Mouse (Mus musculus): ENCODE results near the gene Nr4a1.

Gene Nr4a1

DNA sequence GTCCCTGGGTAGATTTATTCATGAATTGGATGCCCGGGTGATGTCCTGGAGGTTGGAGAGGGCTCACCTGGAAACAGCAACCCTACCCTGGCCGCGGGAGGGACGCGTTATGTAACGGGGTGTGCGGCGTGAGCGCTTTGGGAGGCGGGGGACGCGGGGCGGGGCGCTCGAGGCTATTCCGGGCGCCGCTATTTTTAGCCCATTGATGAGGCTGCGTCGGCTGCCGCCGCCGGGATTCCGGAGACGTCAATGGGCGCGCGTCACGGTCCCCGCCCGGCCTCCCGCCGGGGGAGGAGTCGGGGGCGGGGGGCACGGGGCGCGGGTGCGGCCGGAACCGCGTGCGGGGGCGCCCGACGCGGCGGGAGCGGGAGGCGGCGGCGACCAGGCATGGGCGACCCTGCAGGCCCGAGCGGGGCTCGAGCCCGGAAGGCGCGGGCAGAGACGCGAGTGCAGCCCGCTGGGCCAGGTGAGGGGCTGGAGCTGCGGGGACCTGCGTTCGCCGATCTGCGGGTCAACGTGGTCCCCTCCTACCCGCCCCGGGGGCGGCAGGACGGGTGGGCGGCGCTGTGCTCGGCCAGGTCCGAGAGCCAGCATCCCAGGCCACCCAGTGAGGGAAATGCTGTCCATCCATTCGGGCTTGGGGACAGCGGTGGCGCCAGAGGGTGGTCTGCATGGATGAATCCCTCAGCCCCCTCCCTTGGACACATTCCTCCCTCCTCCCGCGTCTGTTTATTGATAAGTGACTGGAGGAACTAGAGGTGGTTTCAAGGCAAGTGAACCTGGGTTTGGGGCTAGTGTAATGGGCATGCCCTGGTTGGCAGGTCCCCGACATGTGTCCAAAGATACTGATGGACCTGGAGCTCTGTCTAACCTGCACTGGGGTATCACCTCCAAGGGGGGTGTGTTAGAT lies at the start of gene Nr4a1:
TSS of gene Nr4a1 (plus strand) at position 384 of the 910 bp plus-strand sequence.
- peak; percentile 69 for DNase-seq (ENCODE audit: low read depth, low spot score)

DNA sequence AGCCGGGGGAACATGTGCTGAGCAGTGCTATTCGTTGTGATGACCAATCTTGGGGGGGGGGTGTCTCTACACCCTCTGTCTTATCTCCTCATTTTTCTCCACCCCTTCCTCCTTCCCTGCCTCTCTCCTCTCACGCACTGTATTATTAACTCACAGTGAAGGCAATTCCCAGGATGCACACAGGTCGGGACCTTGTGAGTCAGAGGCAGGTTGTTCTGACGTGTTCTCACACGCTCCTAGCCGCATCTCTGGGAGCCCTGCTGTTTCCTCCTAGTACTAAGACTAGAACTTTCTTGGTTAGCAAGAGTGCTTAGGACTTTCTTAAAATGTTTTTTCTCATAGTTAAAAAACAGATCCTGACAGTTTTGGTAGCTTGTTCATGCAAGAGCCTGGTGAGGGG lies 49.3 kb upstream of the Nr4a1 start:
- DNase-seq (ENCODE audit: low read depth, low spot score): no peak

GRCm38 (mm10) chr15:101210228-101210627 lies 43.8 kb upstream of the Nr4a1 start:
- peak; percentile 85 for DNase-seq (ENCODE audit: low read depth, low spot score)

DNA sequence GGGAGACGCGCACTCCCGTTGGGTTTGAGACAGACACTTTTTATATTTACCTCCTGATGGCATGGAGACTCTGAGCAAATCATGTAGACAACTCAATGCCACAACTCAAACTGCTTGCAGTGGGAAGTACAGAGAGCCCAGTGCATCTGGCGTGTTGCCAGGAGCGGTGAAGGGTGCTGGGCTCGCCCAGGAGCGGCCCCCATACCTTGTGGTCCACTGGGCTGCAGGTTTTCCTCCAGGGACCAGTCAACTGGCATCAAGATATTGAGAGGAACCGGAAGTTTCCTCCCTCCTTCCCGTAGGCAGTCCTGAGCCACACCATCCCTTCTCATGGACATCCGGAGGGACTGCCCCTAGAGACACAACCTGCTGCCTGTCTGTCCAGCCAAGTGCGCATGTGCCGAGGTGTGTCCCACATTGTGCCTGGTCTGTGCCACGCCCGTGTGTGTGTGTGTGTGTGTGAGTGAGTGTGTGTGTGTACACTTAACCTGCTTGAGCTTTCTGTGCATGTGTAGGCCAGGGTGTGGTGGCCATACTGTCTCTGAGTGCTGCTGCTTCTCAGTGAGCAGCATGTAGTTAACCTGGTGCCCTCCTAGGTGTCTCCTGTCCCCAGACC lies 43.0 kb upstream of the Nr4a1 start:
- no peak for DNase-seq (ENCODE audit: low read depth, low spot score)

DNA sequence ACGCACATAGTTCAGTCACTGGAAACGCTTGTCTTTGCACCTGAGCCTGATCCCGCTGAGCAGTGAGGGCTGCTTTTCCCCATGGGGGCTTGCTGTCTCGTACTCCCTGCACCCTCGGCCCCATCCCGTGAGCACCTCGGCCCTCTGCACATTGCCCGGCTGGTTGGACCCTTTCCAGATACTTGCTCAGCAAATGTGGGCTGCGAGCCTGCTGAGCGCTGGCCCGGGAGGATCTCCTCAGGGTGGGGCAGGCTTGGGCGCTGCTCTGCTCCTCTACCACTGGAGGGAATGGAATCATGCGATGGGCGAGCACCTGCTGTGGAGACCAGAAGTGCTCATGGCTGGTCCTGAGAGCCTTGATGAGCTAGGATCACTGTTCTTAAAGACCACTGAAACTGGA lies 41.6 kb upstream of the Nr4a1 start:
- DNase-seq (ENCODE audit: low read depth, low spot score): no peak

- DNase-seq (ENCODE audit: low read depth, low spot score): no peak
Measured at GRCm38 (mm10) chr15:101215136-101215535, 38.9 kb upstream of the Nr4a1 start.

DNA sequence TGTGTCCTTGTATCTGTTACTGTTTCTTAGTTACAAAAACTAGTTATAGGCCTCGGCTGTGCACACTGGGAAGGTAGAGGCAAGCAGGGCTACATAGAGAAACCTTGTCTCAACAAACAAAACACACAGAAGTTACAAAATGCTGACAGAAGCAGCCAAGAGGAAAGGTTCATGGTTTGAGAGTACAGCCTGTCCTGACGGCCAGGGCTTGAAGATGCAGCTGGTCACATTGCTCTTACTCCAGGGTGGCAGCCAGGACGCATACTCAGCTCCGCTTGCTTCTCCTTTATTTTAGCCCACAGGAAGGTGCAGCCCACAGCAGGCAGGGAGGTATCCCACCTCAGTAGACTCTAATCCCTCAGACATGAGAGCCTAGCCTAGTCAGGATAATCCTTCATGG lies 38.0 kb upstream of the Nr4a1 start:
- no peak for DNase-seq (ENCODE audit: low read depth, low spot score)

- DNase-seq (ENCODE audit: low read depth, low spot score): no peak
Measured at GRCm38 (mm10) chr15:101220905-101221297, 33.2 kb upstream of the Nr4a1 start.

DNA sequence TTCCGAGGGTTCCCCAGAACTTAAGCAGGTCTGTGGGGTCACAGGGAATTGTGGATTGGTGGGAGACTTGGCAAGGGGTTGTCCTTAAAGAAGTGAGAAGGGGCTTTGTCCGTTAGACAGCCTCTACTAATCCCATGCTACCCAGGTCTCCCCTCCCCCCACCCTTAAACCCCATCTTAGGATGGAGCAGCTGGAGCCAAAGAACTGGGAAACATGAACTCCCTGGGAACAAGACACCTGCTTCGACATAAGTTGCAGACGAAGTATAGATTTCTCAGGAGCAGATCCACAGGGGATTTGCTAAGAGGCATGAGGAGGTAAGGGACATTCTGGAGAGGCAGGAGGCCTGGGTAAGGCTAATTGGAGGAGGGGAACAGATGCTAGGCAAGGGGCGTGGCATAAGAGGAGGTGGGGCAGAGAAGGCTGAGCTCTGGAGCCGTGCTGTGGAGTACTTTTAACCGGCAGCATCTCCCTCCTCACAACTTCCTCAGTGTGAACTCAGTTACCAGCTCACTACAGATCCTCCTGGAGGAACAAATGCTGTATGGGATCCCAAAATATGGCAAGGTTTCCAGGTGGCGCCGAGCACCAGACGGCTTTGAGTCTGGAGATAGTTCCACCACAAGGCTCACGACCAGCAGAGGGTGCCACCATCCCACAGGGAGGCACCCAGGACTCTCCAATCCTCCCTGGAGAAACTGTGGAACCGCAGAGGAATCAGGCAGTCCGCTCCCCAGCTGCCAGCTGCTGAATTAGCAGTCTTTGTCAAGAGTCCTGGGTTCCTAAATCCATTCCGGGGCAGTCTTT lies 32.6 kb upstream of the Nr4a1 start:
- DNase-seq (ENCODE audit: low read depth, low spot score): peak; percentile 94

GRCm38 (mm10) chr15:101222897-101223482 lies 31.1 kb upstream of the Nr4a1 start:
- no peak for DNase-seq (ENCODE audit: low read depth, low spot score)

DNA sequence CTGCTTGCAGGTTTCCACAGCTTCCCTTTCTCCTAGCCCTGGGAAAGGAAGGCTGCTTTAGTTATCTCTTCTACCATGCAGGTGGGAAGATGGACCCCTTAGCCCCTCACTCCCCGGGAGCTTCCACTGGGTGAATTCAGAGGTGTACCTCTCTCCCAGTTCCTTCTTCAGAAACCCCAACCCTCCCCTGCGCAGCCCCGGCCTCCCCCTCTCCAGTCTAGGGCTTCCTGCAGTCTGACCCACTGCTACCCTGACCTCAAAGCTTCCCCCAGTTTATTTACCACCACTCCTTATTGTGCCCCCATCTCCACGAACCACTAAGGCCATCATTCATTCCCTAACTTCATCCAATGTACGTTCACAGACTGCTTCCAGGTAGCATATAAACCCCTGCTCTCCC lies 30.5 kb upstream of the Nr4a1 start:
- DNase-seq (ENCODE audit: low read depth, low spot score): no peak

DNA sequence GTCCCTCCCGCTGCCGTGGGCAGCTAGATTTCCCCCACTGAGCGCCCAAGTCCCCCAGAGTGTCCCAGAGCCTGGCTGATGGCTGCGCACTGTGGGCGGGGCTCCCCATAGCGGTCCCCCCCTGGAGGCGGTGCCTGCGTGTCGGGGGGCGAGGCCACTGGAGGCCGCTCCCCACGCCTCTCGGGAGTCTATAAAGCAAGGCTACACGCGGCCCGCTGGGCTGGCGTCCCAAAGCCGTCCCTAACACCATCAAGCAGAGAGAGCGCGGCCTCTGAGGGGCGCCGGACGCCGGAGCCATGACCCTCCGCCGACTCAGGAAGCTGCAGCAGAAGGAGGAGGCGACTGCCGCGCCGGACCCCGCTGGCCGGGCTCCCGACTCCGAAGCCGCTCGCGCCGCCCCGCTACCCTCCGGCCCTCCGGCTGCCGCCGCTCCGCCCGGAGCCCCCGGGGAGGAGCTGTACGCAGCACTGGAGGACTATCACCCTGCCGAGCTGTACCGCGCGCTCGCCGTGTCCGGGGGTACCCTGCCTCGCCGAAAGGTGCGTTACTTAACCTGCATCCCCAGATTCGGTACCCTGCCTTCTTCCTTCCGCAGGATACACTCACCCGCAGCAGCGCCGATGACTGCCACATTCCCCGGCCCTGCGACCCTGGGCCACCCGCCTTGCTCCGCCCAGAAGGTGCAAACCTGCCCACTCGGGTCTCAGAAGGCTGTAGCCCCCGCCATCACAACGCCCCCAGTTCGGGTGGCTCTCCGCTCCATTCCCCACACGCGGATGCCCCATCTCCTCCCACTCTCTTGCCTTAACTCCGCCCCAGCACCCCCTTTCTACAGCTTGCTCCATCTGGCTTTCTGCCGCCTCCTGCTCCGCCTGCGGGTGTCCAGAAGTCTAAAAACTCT lies 29.8 kb upstream of the Nr4a1 start, which contains the start of gene Grasp:
TSS of gene Grasp (plus strand) at position 183 of the 901 bp plus-strand sequence.
- DNase-seq (ENCODE audit: low read depth, low spot score): peak; percentile 91

DNA sequence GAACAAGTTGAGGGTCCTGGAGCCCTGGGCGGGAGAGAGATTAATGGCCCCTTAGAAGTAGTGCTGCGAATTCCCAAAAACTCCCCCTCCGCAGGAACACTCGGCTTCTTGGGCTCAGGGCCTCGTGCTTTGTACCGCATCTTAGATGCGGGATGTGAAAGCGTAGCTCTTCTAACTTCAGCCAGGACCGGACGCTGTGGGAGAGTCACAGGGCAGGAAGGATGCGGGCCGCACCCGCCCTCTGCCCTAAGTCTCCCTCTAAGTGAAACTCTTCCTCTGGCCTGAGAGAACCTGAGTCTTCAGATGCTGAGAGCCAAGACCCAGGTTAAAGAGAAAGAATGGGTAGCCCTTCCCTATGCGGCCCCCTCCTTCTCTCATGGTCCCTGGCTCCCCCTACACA lies 29.1 kb upstream of the Nr4a1 start:
- DNase-seq (ENCODE audit: low read depth, low spot score): peak; percentile 36

GRCm38 (mm10) chr15:101227971-101228370 lies 26.1 kb upstream of the Nr4a1 start:
- DNase-seq (ENCODE audit: low read depth, low spot score): peak; percentile 43

GRCm38 (mm10) chr15:101228866-101229590 lies 25.0 kb upstream of the Nr4a1 start:
- DNase-seq (ENCODE audit: low read depth, low spot score): no peak

DNA sequence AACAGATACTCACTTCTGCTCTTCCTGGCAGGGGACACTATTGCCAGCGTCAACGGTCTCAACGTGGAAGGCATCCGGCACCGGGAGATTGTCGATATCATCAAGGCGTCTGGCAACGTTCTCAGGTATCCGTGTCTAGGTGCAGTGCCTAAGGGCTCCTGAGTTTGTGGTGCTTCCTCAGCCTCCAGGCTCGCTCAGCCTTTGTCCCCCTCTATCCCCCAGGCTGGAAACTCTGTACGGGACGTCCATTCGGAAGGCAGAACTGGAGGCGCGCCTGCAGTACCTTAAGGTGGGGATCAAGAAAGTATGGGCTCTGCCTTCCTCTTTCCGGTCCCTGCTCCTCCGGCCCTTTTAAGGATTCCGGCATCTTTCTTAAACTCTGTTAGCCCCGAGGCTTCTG lies 23.6 kb upstream of the Nr4a1 start:
- DNase-seq (ENCODE audit: low read depth, low spot score): no peak

DNA sequence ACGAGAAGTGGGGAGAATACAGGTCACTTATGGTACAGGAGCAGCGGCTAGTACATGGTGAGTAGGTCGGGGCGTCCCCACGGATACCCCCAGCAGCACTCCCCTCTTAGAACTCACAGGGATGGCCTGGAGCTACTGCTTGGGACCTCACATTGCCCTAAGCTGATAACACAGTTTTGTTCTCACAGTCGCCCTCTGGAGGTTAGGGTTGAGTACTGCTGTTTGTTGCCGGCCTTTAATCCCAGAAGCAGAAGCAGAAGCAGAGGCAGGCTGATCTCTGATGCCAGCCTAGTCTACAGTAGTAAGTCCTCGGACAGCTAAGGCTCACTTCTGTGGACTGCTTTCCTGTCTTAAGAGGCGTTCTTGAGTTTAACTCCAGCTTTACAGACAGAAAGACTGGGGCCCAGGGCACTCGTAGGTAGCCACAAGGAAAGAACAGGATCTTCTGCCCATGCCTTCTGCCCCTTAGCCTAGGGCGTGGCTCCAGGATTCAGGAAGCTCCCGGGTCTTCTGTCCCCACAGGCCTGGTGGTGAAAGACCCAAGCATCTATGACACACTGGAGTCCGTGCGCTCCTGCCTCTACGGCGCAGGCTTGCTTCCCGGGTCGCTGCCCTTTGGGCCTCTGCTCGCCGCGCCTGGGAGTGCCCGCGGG lies 22.9 kb upstream of the Nr4a1 start:
- peak; percentile 94 for DNase-seq (ENCODE audit: low read depth, low spot score)

GRCm38 (mm10) chr15:101231648-101232180 lies 22.4 kb upstream of the Nr4a1 start:
- peak; percentile 52 for DNase-seq (ENCODE audit: low read depth, low spot score)

GRCm38 (mm10) chr15:101232607-101233006 lies 21.5 kb upstream of the Nr4a1 start:
- no peak for DNase-seq (ENCODE audit: low read depth, low spot score)
